Mouse (Mus musculus) liver, embryonic 14.5 days (tissue): Measurements from ENCODE around the gene Uqcc3.

Source experiments
- CTCF ChIP-seq: IDR thresholded peaks from 2 replicates; pipeline ENCODE4 v1.5.1; 2016; ENCODE audit warnings: antibody characterized with exemption, low read depth, control low read depth
- EP300 ChIP-seq: IDR thresholded peaks from 2 replicates; pipeline ENCODE4 v1.6.1; 2016; ENCODE audit warnings: antibody characterized with exemption, low read depth

DNA sequence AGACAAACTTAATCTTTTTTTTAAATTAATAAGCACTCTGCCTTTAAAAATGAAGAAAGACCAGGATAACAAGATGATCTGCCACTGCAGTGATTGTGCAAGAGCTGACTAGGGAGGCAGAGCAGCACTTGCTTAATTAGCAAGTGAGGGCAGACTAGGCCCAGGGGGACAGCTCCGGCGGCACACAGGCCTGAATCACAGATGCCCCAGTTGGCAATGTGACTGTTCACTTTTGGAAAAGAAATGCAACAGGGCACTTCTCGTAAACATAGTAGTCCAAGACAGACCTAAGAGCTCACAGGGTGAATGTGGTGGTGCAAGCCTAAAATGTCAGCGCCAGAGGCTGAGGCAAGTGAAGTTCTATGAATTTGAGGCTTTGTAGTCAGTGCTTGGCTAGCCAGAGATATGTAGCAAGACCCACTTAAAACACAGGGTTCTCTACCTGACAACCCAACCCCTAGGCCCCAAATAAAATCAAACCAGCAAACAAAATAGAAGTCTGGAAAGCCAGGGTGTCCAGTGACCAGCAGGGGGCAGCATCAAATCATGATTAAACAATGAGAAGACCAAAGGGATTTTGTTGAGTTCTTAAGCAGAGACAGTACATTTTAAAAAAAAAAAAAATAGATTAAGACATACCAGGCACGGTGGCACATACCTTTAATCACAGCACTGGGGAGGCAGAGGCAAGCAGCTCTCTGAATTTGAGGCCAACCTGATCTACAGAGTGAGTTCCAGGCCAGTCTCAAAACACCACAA is 36.2 kb downstream of the Uqcc3 start:
- peak; percentile 79 for TF ChIP-seq CTCF
- TF ChIP-seq EP300: no peak
